Mouse (Mus musculus) intestine, embryonic 14.5 days (tissue): Measurements from ENCODE around the gene Ephb2. TPM values are rescaled to one million over a fixed set of nuclear protein-coding genes. Genes with fewer than 3 reads are reported as not detected.

Source experiments
- ATAC-seq: fragments of 200-750 bp; cut with Nextera tagmentation; replicated peaks from 2 replicates; pipeline ENCODE4 v1.8.0; 2017; ENCODE audit warnings: low read depth, moderate number of reproducible peaks, moderate TSS enrichment, moderate library complexity; ENCODE audit not compliant: low FRiP score, low TSS enrichment
- DNase-seq: peaks from one replicate; pipeline ENCODE4 v3.0.0-alpha.2; 2018; ENCODE audit warnings: low spot score
- H3K27ac ChIP-seq: fragments of 300-500 bp; sonication (generic); 2 replicates; pipeline ENCODE4 v1.5.1; 2014; ENCODE audit warnings: low read depth, mild to moderate bottlenecking, control low read depth
- H3K27me3 ChIP-seq: fragments of 300-500 bp; sonication (generic); replicated peaks from 2 replicates; pipeline ENCODE4 v1.6.1; 2014; ENCODE audit warnings: low read length, control low read depth; ENCODE audit not compliant: control insufficient read depth, insufficient read depth
- H3K36me3 ChIP-seq: fragments of 300-500 bp; sonication (generic); 2 replicates; pipeline ENCODE4 v1.6.1; 2014; ENCODE audit warnings: low read length, control low read depth; ENCODE audit not compliant: control insufficient read depth, insufficient read depth
- H3K4me1 ChIP-seq: fragments of 300-500 bp; sonication (generic); replicated peaks from 2 replicates; pipeline ENCODE4 v1.6.1; 2014; ENCODE audit warnings: low read length, control low read depth, mixed read lengths; ENCODE audit not compliant: control insufficient read depth, insufficient read depth
- H3K4me2 ChIP-seq: fragments of 300-500 bp; sonication (generic); 2 replicates; pipeline ENCODE4 v1.6.1; 2014; ENCODE audit warnings: low read length
- H3K4me3 ChIP-seq: fragments of 300-500 bp; sonication (generic); 2 replicates; pipeline ENCODE4 v1.5.1; 2014; ENCODE audit warnings: low read depth, low read length, control low read depth, mixed read lengths
- H3K9ac ChIP-seq: fragments of 300-500 bp; sonication (generic); 2 replicates; pipeline ENCODE4 v1.6.1; 2014; ENCODE audit warnings: mild to moderate bottlenecking, low read length
- H3K9me3 ChIP-seq: fragments of 300-500 bp; sonication (generic); 2 replicates; pipeline ENCODE4 v1.6.1; 2016; ENCODE audit warnings: low read length, control low read depth; ENCODE audit not compliant: control insufficient read depth
- WGBS: fragments of 180-500 bp; shearing (Covaris S2); extraction: QIAGEN DNeasy Blood & Tissue Kit; methylation state at CpG from one replicate; pipeline ENCODE4 v1.1.7; 2014; 5-methylcytosine and 5-hydroxymethylcytosine counted together
- polyA plus RNA-seq: library from polyadenylated mRNA; unstranded; fragments of >200 nt; fragmentation: Nextera tagmentation; extraction: Ambion mirVana; gene quantifications from 2 replicates; pipeline ENCODE4 v1.2.1, GENCODE M21; 2014

The Ephb2 gene
- polyA plus RNA-seq, 1 experiment from 2014 or later: 11.4 TPM

DNA sequence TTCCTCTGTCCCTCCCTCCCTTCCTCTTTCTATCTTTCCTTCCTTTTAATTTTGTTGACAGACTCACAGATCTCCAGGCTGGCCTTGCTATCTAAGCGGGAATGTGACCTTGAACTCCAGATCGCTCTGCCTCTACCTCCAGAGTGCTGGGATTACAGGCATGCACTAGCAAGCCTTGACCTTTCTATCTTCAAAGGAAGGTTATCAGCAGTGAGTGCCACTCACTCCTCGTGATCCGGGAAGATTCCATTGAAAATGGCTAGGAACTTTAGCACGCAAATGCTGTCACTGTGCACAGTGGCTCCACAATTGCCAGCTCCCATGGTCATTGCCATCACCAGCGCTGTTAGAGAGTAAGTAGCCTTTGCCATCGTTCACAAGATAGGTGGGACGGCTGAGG lies 156.6 kb downstream of the Ephb2 start:
- Histone ChIP-seq H3K9me3 (no peaks in the 10 kb centered on the region), H3K4me1 (no peaks in the 10 kb centered on the region), H3K36me3 (0 out of 2 replicates have a peak, but pooled peaks cover 15% of the 10 kb centered on the region), H3K9ac (no peak overlapping the region), H3K27me3 (no peaks in the 10 kb centered on the region), H3K27ac (no peak overlapping the region), H3K4me2 (no peak overlapping the region), H3K4me3 (no peak overlapping the region)
- DNase-seq (no peak), ATAC-seq (no peak)
- WGBS: 62% methylated on average over 8 of the region's 8 CpGs

- Histone ChIP-seq H3K9me3 (no peaks in the 10 kb centered on the region), H3K27me3 (no peaks in the 10 kb centered on the region), H3K9ac (no peak overlapping the region), H3K27ac (no peak overlapping the region), H3K4me1 (no peaks in the 10 kb centered on the region), H3K4me3 (no peak overlapping the region), H3K4me2 (no peak overlapping the region), H3K36me3 (peaks cover 20% of the 10 kb centered on the region)
- ATAC-seq (0 out of 2 replicates have a peak, but pooled peaks have one; percentile 49), DNase-seq (peak; percentile 97)
- 9% methylated on average over 3 of the region's 3 CpGs for WGBS
Measured at GRCm38 (mm10) chr4:136678480-136678879, 157.3 kb downstream of the Ephb2 start.

DNA sequence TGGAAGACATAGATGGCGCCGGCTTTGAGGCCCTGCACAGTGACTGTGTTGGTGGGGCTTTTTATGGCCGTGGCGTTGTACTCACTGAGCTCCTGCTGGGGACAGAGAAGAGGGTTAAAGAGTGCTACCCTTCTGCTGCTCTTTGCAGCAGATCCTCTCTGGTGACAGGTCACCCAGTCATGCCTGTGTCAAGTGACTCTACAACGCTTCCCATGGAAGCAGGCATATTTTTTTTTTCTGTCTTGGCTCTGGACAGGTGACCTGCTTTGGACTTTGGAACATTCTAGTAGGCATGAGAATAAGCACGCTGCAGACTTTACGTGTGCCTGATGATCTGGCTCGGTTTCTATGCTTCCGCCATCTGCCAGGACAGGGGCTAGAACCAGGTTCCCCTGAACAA lies 160.3 kb downstream of the Ephb2 start:
- no peaks in the 10 kb centered on the region for H3K9me3 ChIP-seq
- H3K9ac ChIP-seq: no peak overlapping the region
- no peak overlapping the region for H3K4me2 ChIP-seq
- no peak for DNase-seq
- peaks cover 41% of the 10 kb centered on the region for H3K36me3 ChIP-seq
- H3K4me1 ChIP-seq: no peaks in the 10 kb centered on the region
- no peak overlapping the region for H3K4me3 ChIP-seq
- no peaks in the 10 kb centered on the region for H3K27me3 ChIP-seq
- H3K27ac ChIP-seq: no peak overlapping the region
- ATAC-seq: no peak
- 95% methylated on average over 9 of the region's 9 CpGs for WGBS

DNA sequence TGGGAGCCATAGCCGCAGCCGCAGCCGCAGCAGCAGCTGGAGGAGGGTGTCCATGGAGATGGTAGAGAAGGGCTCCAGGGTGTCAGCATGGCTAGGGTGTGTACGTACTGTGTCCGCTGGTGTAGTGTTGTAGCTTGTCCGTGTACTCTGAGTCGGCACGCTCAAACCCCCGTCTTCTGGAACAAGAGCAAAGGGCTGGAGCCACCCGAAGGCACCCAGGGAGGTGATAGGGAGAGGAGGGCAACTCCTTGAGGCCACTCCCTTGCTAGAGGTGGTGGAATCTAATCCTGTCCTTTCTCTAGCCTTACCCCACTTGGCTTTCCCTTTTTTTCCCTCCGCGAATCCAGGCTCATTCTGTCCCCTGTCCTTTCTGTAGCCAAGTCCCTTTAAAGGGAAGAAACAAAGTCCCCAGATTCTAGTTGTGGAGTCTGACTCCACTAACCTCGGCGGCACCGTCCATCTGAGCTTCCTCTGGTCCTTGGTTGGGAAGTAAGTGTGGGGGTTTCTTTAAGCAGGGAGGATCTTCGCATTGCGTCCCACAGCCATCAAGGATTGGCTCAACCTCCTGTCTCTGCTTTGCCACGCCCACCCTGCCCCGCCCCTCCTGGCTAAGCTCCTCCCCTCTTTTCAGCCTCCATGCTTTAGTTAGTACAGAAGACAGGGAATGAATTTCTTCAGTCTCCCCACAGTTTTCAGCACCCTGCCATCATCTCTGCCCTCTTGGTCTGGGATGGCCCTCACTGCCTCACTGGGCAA lies 163.3 kb downstream of the Ephb2 start:
- H3K9ac ChIP-seq: no peak overlapping the region
- H3K9me3 ChIP-seq: no peaks in the 10 kb centered on the region
- DNase-seq (no peak), ATAC-seq (no peak)
- 89% methylated on average over 19 of the region's 19 CpGs for WGBS
- no peaks in the 10 kb centered on the region for H3K27me3 ChIP-seq
- H3K4me1 ChIP-seq: no peaks in the 10 kb centered on the region
- H3K27ac ChIP-seq: no peak overlapping the region
- no peak overlapping the region for H3K4me3 ChIP-seq
- H3K36me3 ChIP-seq: peaks cover 41% of the 10 kb centered on the region
- H3K4me2 ChIP-seq: no peak overlapping the region

GRCm38 (mm10) chr4:136667757-136668156 lies 168.0 kb downstream of the Ephb2 start:
- no peak for ATAC-seq
- no peaks in the 10 kb centered on the region for H3K4me1 ChIP-seq
- H3K9ac ChIP-seq: no peak overlapping the region
- no peak for DNase-seq
- 75% methylated on average over 10 of the region's 10 CpGs for WGBS
- peaks cover 18% of the 10 kb centered on the region for H3K36me3 ChIP-seq
- no peak overlapping the region for H3K27ac ChIP-seq
- H3K9me3 ChIP-seq: no peaks in the 10 kb centered on the region
- H3K4me3 ChIP-seq: no peak overlapping the region
- no peak overlapping the region for H3K4me2 ChIP-seq
- H3K27me3 ChIP-seq: no peaks in the 10 kb centered on the region

- Histone ChIP-seq H3K4me1 (no peaks in the 10 kb centered on the region), H3K27ac (no peak overlapping the region), H3K9me3 (no peaks in the 10 kb centered on the region), H3K4me3 (no peak overlapping the region), H3K4me2 (no peak overlapping the region), H3K36me3 (peaks cover 4% of the 10 kb centered on the region; the same call in 1 of the 2 replicates), H3K27me3 (no peaks in the 10 kb centered on the region), H3K9ac (no peak overlapping the region)
- ATAC-seq (no peak), DNase-seq (no peak)
- WGBS: 60% methylated on average over 4 of the region's 4 CpGs
Measured at GRCm38 (mm10) chr4:136666002-136666401, 169.8 kb downstream of the Ephb2 start.

- Histone ChIP-seq H3K9me3 (no peaks in the 10 kb centered on the region), H3K27me3 (no peaks in the 10 kb centered on the region), H3K4me3 (no peak overlapping the region), H3K27ac (no peak overlapping the region), H3K4me1 (no peaks in the 10 kb centered on the region), H3K36me3 (peaks cover 12% of the 10 kb centered on the region; the same call in 1 of the 2 replicates), H3K9ac (no peak overlapping the region), H3K4me2 (no peak overlapping the region)
- ATAC-seq: no peak
- WGBS: 78% methylated on average over 9 of the region's 9 CpGs
- no peak for DNase-seq
Measured at GRCm38 (mm10) chr4:136665068-136665467, 170.7 kb downstream of the Ephb2 start.

DNA sequence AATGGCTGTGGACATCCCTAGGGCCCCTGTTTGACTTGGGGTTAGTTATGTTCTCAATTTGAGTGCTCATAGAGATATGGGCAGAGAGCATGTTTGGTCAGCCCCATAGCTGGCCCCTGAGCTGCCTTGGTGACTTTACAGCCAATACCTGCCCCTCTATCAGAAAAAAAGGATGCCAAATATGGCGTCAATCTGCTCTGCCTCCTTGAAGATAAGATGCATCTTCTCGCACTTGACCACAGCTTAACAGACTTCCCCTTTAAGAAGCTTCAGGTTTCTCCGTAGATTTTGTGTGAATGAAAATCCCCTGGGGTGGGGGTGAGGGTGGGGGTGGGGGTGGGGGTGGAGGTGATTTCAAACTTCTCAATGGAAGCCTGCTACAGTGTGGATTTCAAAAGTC lies 177.9 kb downstream of the Ephb2 start:
- WGBS: 58% methylated on average over 3 of the region's 3 CpGs
- no peaks in the 10 kb centered on the region for H3K27me3 ChIP-seq

DNA sequence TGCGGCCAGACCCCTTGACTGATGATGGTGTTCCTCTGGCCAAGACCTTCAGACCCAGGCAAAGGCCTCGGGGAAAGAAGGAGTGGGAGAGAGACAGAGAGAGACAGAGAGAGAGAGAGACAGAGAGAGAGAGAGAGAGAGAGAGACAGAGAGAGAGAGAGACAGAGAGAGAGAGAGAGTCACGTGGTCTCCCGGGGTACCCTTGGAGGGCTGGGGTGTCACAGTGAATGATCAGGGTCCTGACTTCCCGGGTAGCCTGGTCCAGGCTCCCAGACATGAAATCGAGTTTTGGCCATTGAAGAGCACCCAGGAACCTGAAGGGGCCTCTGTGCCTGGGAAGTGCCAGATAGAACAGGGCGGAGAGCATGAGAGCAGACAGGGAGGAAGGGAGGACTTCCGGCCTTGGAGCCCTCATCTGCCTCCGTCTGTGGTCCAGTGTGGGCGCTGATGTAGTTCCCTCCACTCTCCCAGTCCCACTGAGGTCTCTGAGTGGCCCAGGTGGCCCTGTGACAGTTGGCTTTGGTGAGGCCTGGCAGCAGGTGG lies 182.0 kb downstream of the Ephb2 start:
- no peaks in the 10 kb centered on the region for H3K9me3 ChIP-seq
- WGBS: 89% methylated on average over 10 of the region's 10 CpGs

More for the DNA sequence above, 177.9 kb downstream of the Ephb2 start:
- no peak for ATAC-seq
- H3K36me3 ChIP-seq: peaks cover 56% of the 10 kb centered on the region
- H3K4me2 ChIP-seq: no peak overlapping the region
- H3K4me3 ChIP-seq: no peak overlapping the region
- no peaks in the 10 kb centered on the region for H3K4me1 ChIP-seq
- no peaks in the 10 kb centered on the region for H3K9me3 ChIP-seq
- H3K9ac ChIP-seq: no peak overlapping the region
- no peak for DNase-seq
- H3K27ac ChIP-seq: no peak overlapping the region

More for the DNA sequence above, 182.0 kb downstream of the Ephb2 start:
- no peak overlapping the region for H3K4me3 ChIP-seq
- no peak overlapping the region for H3K4me2 ChIP-seq
- peaks cover 40% of the 10 kb centered on the region for H3K36me3 ChIP-seq
- ATAC-seq (no peak), DNase-seq (no peak)
- H3K27me3 ChIP-seq: no peaks in the 10 kb centered on the region
- no peak overlapping the region for H3K9ac ChIP-seq
- H3K27ac ChIP-seq: no peak overlapping the region
- peaks cover 7% of the 10 kb centered on the region for H3K4me1 ChIP-seq
